Mouse (Mus musculus) MEL (cell line): ENCODE data around the gene Rem1. TPM values are rescaled to one million over a fixed set of nuclear protein-coding genes. Genes with fewer than 3 reads are reported as not detected.

Source experiments
- DNase-seq: peaks from one replicate; pipeline ENCODE4 v3.0.0; 2011; ENCODE audit warnings: low read depth, low spot score
- H3K27ac ChIP-seq: 2 replicates; pipeline ENCODE4 v1.5.1; 2012; ENCODE audit warnings: low read depth, mild to moderate bottlenecking, control low read depth, low read length, moderate library complexity; ENCODE audit not compliant: control insufficient read depth
- H3K27me3 ChIP-seq, 2 experiments: fragments of 150-350 bp in 1 of 2; sonication (generic) in 1 of 2; 2 replicates each; pipeline ENCODE4 v1.6.1; 2012; ENCODE audit warnings: low read length in 2 of 2, mild to moderate bottlenecking in 2 of 2, improper control_type of control experiment in 1 of 2, moderate library complexity in 1 of 2; ENCODE audit not compliant: insufficient read depth in 2 of 2, control insufficient read depth in 1 of 2
- H3K36me3 ChIP-seq, 2 experiments: 2 replicates each; pipeline ENCODE4 v1.6.1; 2012 to 2014; ENCODE audit warnings: low read length in 2 of 2, improper control_type of control experiment in 1 of 2, inconsistent platforms in 1 of 2, mild to moderate bottlenecking in 1 of 2; ENCODE audit not compliant: insufficient read depth in 2 of 2, control insufficient read depth in 1 of 2
- H3K4me1 ChIP-seq, 2 experiments: fragments of 150-350 bp in 1 of 2; sonication (generic) in 1 of 2; 2 replicates each; pipeline ENCODE4 v1.6.1; 2012; ENCODE audit warnings: low read length in 2 of 2, improper control_type of control experiment in 1 of 2, mild to moderate bottlenecking in 1 of 2; ENCODE audit not compliant: insufficient read depth in 2 of 2, control insufficient read depth in 1 of 2
- H3K4me3 ChIP-seq, 2 experiments: fragments of 150-350 bp in 1 of 2; sonication (generic) in 1 of 2; 2 replicates each; pipeline ENCODE4 v1.5.1; 2012; ENCODE audit warnings: low read depth in 2 of 2, low read length in 2 of 2, mild to moderate bottlenecking in 2 of 2, moderate library complexity in 2 of 2, control low read depth in 1 of 2, improper control_type of control experiment in 1 of 2; ENCODE audit not compliant: control insufficient read depth in 1 of 2, insufficient read depth in 1 of 2
- H3K79me2 ChIP-seq: 2 replicates; pipeline ENCODE4 v1.6.1; 2012; ENCODE audit warnings: mild to moderate bottlenecking, low read length, moderate library complexity; ENCODE audit not compliant: control insufficient read depth, poor library complexity, insufficient read depth
- H3K9ac ChIP-seq: 2 replicates; pipeline ENCODE4 v1.6.1; 2012; ENCODE audit warnings: low read depth, mild to moderate bottlenecking, control low read depth, low read length, moderate library complexity; ENCODE audit not compliant: control insufficient read depth, poor library complexity, severe bottlenecking
- H3K9me3 ChIP-seq: fragments of 150-350 bp; sonication (generic); replicated peaks from 2 replicates; pipeline ENCODE4 v1.6.1; 2012; ENCODE audit warnings: mild to moderate bottlenecking, low read length, improper control_type of control experiment, moderate library complexity; ENCODE audit not compliant: insufficient read depth
- CTCF ChIP-seq, 3 experiments: IDR thresholded peaks in 2 of 3; conservative IDR thresholded peaks in 1 of 3; 2 replicates each; pipeline ENCODE4 v1.5.1; 2011 to 2012; ENCODE audit warnings: low read length in 3 of 3, low read depth in 2 of 3, mild to moderate bottlenecking in 2 of 3, improper control_type of control experiment in 1 of 3, inconsistent platforms in 1 of 3, mixed read lengths in 1 of 3, moderate library complexity in 1 of 3; ENCODE audit not compliant: control insufficient read depth in 1 of 3, insufficient read depth in 1 of 3, poor library complexity in 1 of 3, severe bottlenecking in 1 of 3
- E2F4 ChIP-seq: IDR thresholded peaks from 2 replicates; pipeline ENCODE4 v1.6.1; 2011; ENCODE audit warnings: low read depth, low read length, improper control_type of control experiment, borderline replicate concordance
- EP300 ChIP-seq, 2 experiments: IDR thresholded peaks; 2 replicates each; pipeline ENCODE4 v1.6.1; 2011; ENCODE audit warnings: improper control_type of control experiment in 2 of 2, low read length in 2 of 2, low read depth in 1 of 2, mild to moderate bottlenecking in 1 of 2
- ETS1 ChIP-seq: IDR thresholded peaks from 2 replicates; pipeline ENCODE4 v1.6.1; 2012; ENCODE audit warnings: low read depth, mild to moderate bottlenecking, inconsistent platforms, low read length, improper control_type of control experiment, moderate library complexity
- HCFC1 ChIP-seq: IDR thresholded peaks from 2 replicates; pipeline ENCODE4 v1.6.1; 2012; ENCODE audit warnings: low read depth, mild to moderate bottlenecking, inconsistent platforms, low read length, improper control_type of control experiment, moderate library complexity
- JUND ChIP-seq: IDR thresholded peaks from 2 replicates; pipeline ENCODE4 v1.6.1; 2011; ENCODE audit warnings: low read depth, mild to moderate bottlenecking, improper control_type of control experiment, low read length
- MAX ChIP-seq: IDR thresholded peaks from 2 replicates; pipeline ENCODE4 v1.6.1; 2011; ENCODE audit warnings: low read length, improper control_type of control experiment
- MAZ ChIP-seq: IDR thresholded peaks from 2 replicates; pipeline ENCODE4 v1.6.1; 2012; ENCODE audit warnings: low read depth, mild to moderate bottlenecking, inconsistent platforms, low read length, improper control_type of control experiment
- MXI1 ChIP-seq: IDR thresholded peaks from 2 replicates; pipeline ENCODE4 v1.6.1; 2011; ENCODE audit warnings: mild to moderate bottlenecking, low read depth, low read length, improper control_type of control experiment
- MYB ChIP-seq: IDR thresholded peaks from 2 replicates; pipeline ENCODE4 v1.6.1; 2011; ENCODE audit warnings: mild to moderate bottlenecking, low read depth, low read length, improper control_type of control experiment
- MYC ChIP-seq: IDR thresholded peaks from 2 replicates; pipeline ENCODE4 v1.6.1; 2011; ENCODE audit warnings: low read depth, mild to moderate bottlenecking, low read length, improper control_type of control experiment, moderate library complexity
- NELFE ChIP-seq: IDR thresholded peaks from 2 replicates; pipeline ENCODE4 v1.6.1; 2011; ENCODE audit warnings: low read depth, low read length, improper control_type of control experiment
- POLR2A ChIP-seq, 2 experiments: IDR thresholded peaks; 2 replicates each; pipeline ENCODE4 v1.6.1; 2011 to 2012; ENCODE audit warnings: low read length in 2 of 2, mild to moderate bottlenecking in 2 of 2, control low read depth in 1 of 2, improper control_type of control experiment in 1 of 2, low read depth in 1 of 2, moderate library complexity in 1 of 2; ENCODE audit not compliant: control insufficient read depth in 1 of 2, insufficient read depth in 1 of 2, poor library complexity in 1 of 2
- POLR2AphosphoS2 ChIP-seq: IDR thresholded peaks from 2 replicates; pipeline ENCODE4 v1.6.1; 2011; ENCODE audit warnings: low read length, improper control_type of control experiment
- POLR2AphosphoS5 ChIP-seq: IDR thresholded peaks from 2 replicates; pipeline ENCODE4 v1.6.1; 2012; ENCODE audit warnings: low read depth, borderline replicate concordance, mild to moderate bottlenecking, inconsistent platforms, low read length, moderate library complexity, mixed read lengths
- SIN3A ChIP-seq: IDR thresholded peaks from 2 replicates; pipeline ENCODE4 v1.6.1; 2012; ENCODE audit warnings: low read length, improper control_type of control experiment, inconsistent platforms
- TAL1 ChIP-seq: IDR thresholded peaks from 2 replicates; pipeline ENCODE4 v1.6.1; 2012; ENCODE audit warnings: mild to moderate bottlenecking, inconsistent platforms, low read length, moderate library complexity, mixed read lengths
- TCF12 ChIP-seq: IDR thresholded peaks from 2 replicates; pipeline ENCODE4 v1.6.1; 2014; ENCODE audit warnings: low read depth, mild to moderate bottlenecking, inconsistent platforms, low read length, improper control_type of control experiment, moderate library complexity
- UBTF ChIP-seq: IDR thresholded peaks from 2 replicates; pipeline ENCODE4 v1.6.1; 2012; ENCODE audit warnings: low read depth, mild to moderate bottlenecking, inconsistent platforms, low read length, improper control_type of control experiment, moderate library complexity, borderline replicate concordance; ENCODE audit not compliant: insufficient read depth
- USF1 ChIP-seq: IDR thresholded peaks from 2 replicates; pipeline ENCODE4 v1.6.1; 2014; ENCODE audit warnings: low read depth, mild to moderate bottlenecking, inconsistent platforms, low read length, improper control_type of control experiment, moderate library complexity
- USF2 ChIP-seq, 2 experiments: IDR thresholded peaks; 2 replicates each; pipeline ENCODE4 v1.6.1; 2011 to 2012; ENCODE audit warnings: improper control_type of control experiment in 2 of 2, low read length in 2 of 2, borderline replicate concordance in 1 of 2, inconsistent platforms in 1 of 2, low read depth in 1 of 2, mild to moderate bottlenecking in 1 of 2; ENCODE audit not compliant: insufficient read depth in 1 of 2
- ZKSCAN1 ChIP-seq: IDR thresholded peaks from 2 replicates; pipeline ENCODE4 v1.6.1; 2012; ENCODE audit warnings: low read depth, mild to moderate bottlenecking, inconsistent platforms, low read length, improper control_type of control experiment, moderate library complexity
- ZMIZ1 ChIP-seq: IDR thresholded peaks from 2 replicates; pipeline ENCODE4 v1.6.1; 2012; ENCODE audit warnings: low read depth, mild to moderate bottlenecking, inconsistent platforms, low read length, improper control_type of control experiment, moderate library complexity
- ZNF384 ChIP-seq: IDR thresholded peaks from 2 replicates; pipeline ENCODE4 v1.6.1; 2012; ENCODE audit warnings: low read depth, mild to moderate bottlenecking, inconsistent platforms, low read length, improper control_type of control experiment
- polyA plus RNA-seq, 2 experiments: library from polyadenylated mRNA; stranded (reverse) in 1 of 2; unstranded in 1 of 2; fragments of >175 nt in 1 of 2; fragments of >200 nt in 1 of 2; gene quantifications; 2 replicates each; pipeline versions ENCODE4 v1.2.1 to v1.2.4; 2012; ENCODE audit warnings: low replicate concordance in 2 of 2, low read depth in 1 of 2; ENCODE audit not compliant: insufficient read length in 2 of 2, insufficient read depth in 1 of 2, missing spikeins in 1 of 2
- total RNA-seq: library from RNA; depleted of rRNA; stranded (reverse); fragments of 300-350 nt; gene quantifications from 2 replicates; pipeline ENCODE4 v1.2.3, GENCODE M21; 2012

Rem1 gene
- total and polyA plus RNA-seq, 3 experiments: not detected

GRCm38 (mm10) chr2:152669256-152669638 is 42.5 kb downstream of the Rem1 start, which contains the start of gene H13 (continued):
- TF ChIP-seq MXI1 (peak; percentile 94), ZNF384 (no peak), MYB (no peak), CTCF (IDR thresholded peaks at IDR 0.05 in 2 of 3, conservative IDR thresholded peaks at IDR 0.05 in 1 of 3; ENCODE audit: control insufficient read depth in 1 of 3, insufficient read depth in 1 of 3, low read depth in 2 of 3, low read length in 3 of 3, poor library complexity in 1 of 3, severe bottlenecking in 1 of 3) (peak; percentile 88 to 96 (median 90)), TCF12 (peak; percentile 47; the same call in 1 of the 2 replicates), USF1 (0 out of 2 replicates have a peak, but pooled peaks have one; percentile 33), MAX (peak; percentile 88), POLR2AphosphoS2 (peak; percentile 92), EP300 (IDR thresholded peaks at IDR 0.05; ENCODE audit: low read depth in 1 of 2, low read length in 2 of 2) (no peak), ZKSCAN1 (no peak), ZMIZ1 (peak; percentile 82), USF2 (IDR thresholded peaks at IDR 0.05; ENCODE audit: borderline replicate concordance in 1 of 2, insufficient read depth in 1 of 2, low read depth in 1 of 2, low read length in 2 of 2) (no peak), E2F4 (no peak), UBTF (no peak), JUND (no peak), MAZ (peak; percentile 65; the same call in 1 of the 2 replicates), TAL1 (no peak), POLR2A (IDR thresholded peaks at IDR 0.05; ENCODE audit: control insufficient read depth in 1 of 2, insufficient read depth in 1 of 2, low read depth in 1 of 2, low read length in 2 of 2, poor library complexity in 1 of 2) (peak; percentile 95 to 98)

DNA sequence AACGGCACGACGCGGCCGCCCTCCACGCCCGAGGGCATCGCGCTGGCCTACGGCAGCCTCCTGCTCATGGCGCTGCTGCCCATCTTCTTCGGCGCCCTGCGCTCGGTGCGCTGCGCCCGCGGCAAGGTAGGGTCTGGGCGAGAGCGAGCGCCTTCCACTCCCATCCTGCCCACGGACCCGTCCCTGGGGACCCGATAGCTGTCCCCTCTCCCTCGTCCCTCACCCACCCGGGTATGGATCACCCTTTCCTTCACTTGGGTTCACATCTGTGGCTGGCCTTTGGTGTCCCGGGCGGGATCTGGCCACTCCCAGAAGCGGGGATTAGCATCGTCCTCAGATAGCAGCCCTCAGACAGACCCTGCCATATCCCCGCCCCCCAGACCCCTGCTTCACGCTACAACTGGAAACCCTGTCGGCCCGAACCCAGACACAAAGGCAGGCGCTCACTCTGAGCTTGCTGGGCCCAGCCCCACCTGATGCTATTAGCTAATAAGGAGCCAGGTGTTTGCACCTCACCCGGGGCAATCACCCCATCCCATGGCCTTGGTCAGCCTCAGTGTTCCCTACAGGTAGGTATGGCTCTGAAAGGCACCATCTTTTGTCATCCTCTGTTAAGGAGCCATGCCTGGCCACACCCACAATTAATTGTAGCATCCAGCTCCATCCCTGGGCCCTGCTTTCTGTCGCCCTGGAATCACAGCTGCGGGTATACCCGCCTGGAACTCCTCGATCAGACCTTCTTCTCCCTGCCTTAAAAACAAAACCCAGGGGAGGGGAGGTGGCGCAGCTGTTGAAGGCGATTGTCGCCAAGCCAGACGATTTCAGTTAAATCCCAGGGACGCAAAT is 43.1 kb downstream of the Rem1 start:
- peaks cover 5 to 7% of the 10 kb centered on the region in 2 experiments; a peak in 3 of 4 replicates for H3K27me3 ChIP-seq
- H3K4me3 ChIP-seq: peak overlapping the region; percentile 81 to 88
- TF ChIP-seq TCF12: no peak
- peak in 1 of 2 experiments; percentile 23; a peak in 1 of 4 replicates for TF ChIP-seq EP300 (IDR thresholded peaks at IDR 0.05; ENCODE audit: low read depth in 1 of 2, low read length in 2 of 2)
- no peak for TF ChIP-seq NELFE
- TF ChIP-seq MYC: 0 out of 2 replicates have a peak, but pooled peaks have one; percentile 10
- TF ChIP-seq ZNF384: no peak
- peak; percentile 13; the same call in 1 of the 2 replicates for TF ChIP-seq HCFC1
- 0 out of 2 replicates have a peak, but pooled peaks have one; percentile 19 for TF ChIP-seq ETS1
- TF ChIP-seq POLR2AphosphoS5: 0 out of 2 replicates have a peak, but pooled peaks have one; percentile 1
- TF ChIP-seq POLR2A (IDR thresholded peaks at IDR 0.05; ENCODE audit: control insufficient read depth in 1 of 2, insufficient read depth in 1 of 2, low read depth in 1 of 2, low read length in 2 of 2, poor library complexity in 1 of 2): peak; percentile 6 to 34; a peak in 1 of 4 replicates
- TF ChIP-seq SIN3A: peak; percentile 51; the same call in 1 of the 2 replicates
- TF ChIP-seq MXI1: peak; percentile 16
- TF ChIP-seq, all 39 proteins: peak for 8
- H3K36me3 ChIP-seq: peaks cover 0 to 9% of the 10 kb centered on the region in 2 experiments; a peak in 2 of 4 replicates
- H3K9me3 ChIP-seq: no peaks in the 10 kb centered on the region
- H3K9ac ChIP-seq: peak overlapping the region; percentile 84
- DNase-seq: peak; percentile 56
- H3K27ac ChIP-seq: peak overlapping the region; percentile 40
- peaks cover 35% of the 10 kb centered on the region for H3K79me2 ChIP-seq
- peaks cover 5 to 18% of the 10 kb centered on the region in 2 experiments for H3K4me1 ChIP-seq
